Mouse (Mus musculus): ENCODE measurements around the gene Vps37c.

DNA sequence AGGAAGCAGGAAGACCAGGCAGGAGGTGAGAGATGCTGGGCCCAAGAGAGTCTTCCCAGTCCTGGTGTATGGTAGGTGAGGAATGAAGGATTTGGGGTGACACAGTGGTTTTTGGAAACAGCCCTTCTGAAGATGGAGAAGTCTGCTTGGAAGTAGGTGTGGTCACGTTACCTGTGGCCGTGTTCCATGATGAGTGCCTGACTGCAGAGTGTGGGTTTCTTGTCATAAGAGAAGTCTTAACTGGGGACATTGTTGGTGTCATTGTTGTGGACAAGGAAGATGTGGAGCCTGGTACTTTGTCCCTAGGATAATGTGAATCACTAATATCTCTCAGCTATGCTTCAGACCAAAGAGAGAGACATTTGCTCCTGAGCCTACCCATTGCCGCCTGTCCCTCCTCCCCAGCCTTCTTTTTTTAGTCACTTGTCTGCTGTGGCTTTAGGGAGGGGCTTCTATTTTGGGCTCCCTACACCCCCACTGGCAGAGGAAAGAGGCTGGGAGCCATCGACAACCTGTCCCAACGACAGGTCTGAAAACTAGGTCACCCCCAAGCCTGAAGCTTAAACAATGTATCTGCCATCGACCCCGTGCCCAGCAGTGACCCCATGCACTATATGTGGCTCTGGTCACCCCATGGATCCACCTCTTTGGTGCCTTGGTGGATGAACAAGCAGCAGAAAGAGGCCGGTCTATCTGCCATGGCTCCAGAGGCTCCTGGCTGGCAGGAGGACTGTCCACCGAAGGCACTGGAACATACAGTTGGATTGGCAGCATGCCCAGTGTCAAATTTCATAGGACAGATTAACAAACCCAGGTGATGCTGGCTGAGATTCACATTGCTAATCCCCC lies 71.7 kb downstream of the Vps37c start:
- TF ChIP-seq EP300 (IDR thresholded peaks at IDR 0.05; ENCODE audit: low read depth) (no peak), CTCF (IDR thresholded peaks at IDR 0.05; ENCODE audit: low read depth) (no peak)
